Mouse (Mus musculus): ENCODE data around the gene Kcnj9. TPM values are rescaled to one million over a fixed set of nuclear protein-coding genes. Genes with fewer than 3 reads are reported as not detected.

Gene Kcnj9
- polyA plus RNA-seq, 1 experiment from 2014 or later: 0.04 TPM

DNA sequence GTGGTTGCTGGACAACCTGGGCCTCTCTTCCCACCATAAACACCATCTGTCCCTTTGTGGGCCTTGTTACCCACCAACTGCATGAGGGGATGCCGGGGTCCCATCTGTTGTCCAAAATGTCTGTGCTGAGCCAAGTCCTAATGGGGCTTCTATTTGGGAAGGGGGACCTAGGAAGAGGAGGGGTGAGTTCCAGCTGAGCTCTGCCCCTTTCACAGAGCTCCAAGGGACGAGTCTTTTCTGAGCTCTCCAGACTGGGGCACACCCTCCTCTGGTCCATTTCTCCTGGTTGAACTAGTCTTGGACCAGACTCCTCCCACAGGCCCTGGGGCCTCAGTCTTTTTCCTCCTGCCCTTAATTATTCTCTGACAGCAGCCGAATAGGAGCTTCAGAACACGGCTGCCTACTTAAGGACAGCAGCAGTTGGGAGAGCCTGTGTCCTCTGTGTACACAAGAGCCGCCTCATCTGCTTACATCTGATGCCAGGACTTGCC lies 9.2 kb downstream of the Kcnj9 start:
- Histone ChIP-seq H3K27me3 (peaks cover 2% of the 10 kb centered on the region; the same call in 1 of the 2 replicates), H3K9me3 (no peaks in the 10 kb centered on the region), H3K4me2 (no peak overlapping the region), H3K36me3 (peaks cover 22% of the 10 kb centered on the region), H3K9ac (no peak overlapping the region), H3K4me1 (no peaks in the 10 kb centered on the region), H3K27ac (no peak overlapping the region), H3K4me3 (no peak overlapping the region)
- ATAC-seq (ENCODE audit: insufficient number of reproducible peaks, low FRiP score, low TSS enrichment, low read depth): no peak
- 23% methylated on average over 5 of the region's 5 CpGs for WGBS

DNA sequence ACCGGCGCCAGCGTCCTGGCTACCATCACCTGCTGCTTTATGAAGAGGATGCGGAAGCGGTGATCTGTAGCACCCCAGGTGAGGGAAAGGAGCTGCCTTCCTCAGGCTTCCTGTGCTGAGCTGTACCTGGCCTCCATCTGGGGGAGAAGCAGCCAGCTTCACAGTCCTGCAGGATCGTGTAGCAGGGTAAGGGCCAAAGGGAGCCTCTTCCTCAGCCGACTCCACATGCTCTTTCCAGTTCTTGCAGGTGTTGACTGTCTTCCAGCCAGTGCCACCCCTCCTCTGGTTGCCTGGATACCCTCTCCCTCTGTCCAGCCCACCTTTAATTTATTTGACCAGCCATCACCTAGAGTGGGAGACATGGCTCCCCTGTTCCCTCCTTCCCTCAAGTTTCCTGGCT lies 9.8 kb downstream of the Kcnj9 start:
- Histone ChIP-seq H3K27me3 (no peaks in the 10 kb centered on the region), H3K9ac (no peak overlapping the region), H3K4me2 (no peak overlapping the region), H3K27ac (no peak overlapping the region; the same call in 1 of the 2 replicates), H3K4me1 (no peaks in the 10 kb centered on the region), H3K36me3 (peaks cover 22% of the 10 kb centered on the region), H3K4me3 (no peak overlapping the region), H3K9me3 (no peaks in the 10 kb centered on the region)
- WGBS: 74% methylated on average over 7 of the region's 7 CpGs
- no peak for ATAC-seq (ENCODE audit: insufficient number of reproducible peaks, low FRiP score, low TSS enrichment, low read depth)

DNA sequence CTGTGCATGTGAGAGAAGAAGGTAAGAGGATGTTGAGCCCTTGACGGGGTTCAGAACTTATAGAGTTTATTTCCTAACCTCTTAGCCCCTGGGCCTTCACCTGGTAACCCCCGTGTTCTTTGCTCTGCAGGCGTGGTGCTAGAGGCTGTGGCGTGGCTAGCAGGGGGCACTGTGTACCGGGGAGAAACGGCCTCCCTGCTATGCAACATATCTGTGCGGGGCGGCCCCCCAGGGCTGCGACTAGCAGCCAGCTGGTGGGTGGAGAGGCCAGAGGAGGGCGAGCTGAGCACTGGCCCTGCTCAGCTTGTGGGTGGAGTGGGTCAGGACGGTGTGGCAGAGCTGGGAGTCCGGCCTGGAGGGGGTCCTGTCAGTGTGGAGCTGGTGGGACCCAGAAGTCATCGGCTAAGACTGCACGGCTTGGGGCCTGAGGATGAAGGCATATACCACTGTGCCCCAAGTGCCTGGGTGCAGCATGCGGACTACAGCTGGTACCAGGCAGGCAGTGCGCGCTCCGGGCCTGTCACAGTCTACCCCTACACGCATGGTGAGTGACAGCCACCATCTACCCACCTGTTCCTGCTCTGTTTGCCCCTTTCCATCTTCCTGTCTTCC lies 10.6 kb downstream of the Kcnj9 start:
- no peak for ATAC-seq (ENCODE audit: insufficient number of reproducible peaks, low FRiP score, low TSS enrichment, low read depth)
- Histone ChIP-seq H3K4me1 (peaks cover 7% of the 10 kb centered on the region), H3K27me3 (no peaks in the 10 kb centered on the region), H3K27ac (no peak overlapping the region), H3K4me3 (no peak overlapping the region), H3K9me3 (no peaks in the 10 kb centered on the region), H3K4me2 (no peak overlapping the region), H3K36me3 (peaks cover 22% of the 10 kb centered on the region), H3K9ac (no peak overlapping the region)
- 83% methylated on average over 19 of the region's 19 CpGs for WGBS

DNA sequence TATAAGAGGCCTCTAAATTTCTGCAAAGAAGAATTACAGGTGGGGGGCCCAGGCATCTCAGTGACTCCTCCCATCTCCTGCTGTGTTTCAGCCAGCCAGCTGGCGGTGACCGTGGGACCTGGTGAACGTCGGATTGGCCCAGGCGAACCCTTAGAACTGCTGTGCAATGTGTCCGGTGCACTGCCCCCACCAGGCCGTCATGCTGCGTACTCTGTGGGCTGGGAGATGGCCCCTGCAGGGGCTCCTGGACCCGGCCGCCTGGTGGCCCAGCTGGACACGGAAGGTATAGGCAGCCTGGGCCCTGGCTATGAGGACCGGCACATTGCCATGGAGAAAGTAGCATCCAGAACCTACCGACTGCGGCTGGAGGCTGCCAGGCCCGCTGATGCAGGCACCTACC lies 11.2 kb downstream of the Kcnj9 start:
- no peak for ATAC-seq (ENCODE audit: insufficient number of reproducible peaks, low FRiP score, low TSS enrichment, low read depth)
- peaks cover 22% of the 10 kb centered on the region for H3K36me3 ChIP-seq
- H3K27ac ChIP-seq: no peak overlapping the region
- peaks cover 13% of the 10 kb centered on the region for H3K4me1 ChIP-seq
- no peaks in the 10 kb centered on the region for H3K9me3 ChIP-seq
- 73% methylated on average over 15 of the region's 15 CpGs for WGBS
- H3K4me3 ChIP-seq: no peak overlapping the region
- H3K4me2 ChIP-seq: no peak overlapping the region
- H3K27me3 ChIP-seq: no peaks in the 10 kb centered on the region
- H3K9ac ChIP-seq: no peak overlapping the region

DNA sequence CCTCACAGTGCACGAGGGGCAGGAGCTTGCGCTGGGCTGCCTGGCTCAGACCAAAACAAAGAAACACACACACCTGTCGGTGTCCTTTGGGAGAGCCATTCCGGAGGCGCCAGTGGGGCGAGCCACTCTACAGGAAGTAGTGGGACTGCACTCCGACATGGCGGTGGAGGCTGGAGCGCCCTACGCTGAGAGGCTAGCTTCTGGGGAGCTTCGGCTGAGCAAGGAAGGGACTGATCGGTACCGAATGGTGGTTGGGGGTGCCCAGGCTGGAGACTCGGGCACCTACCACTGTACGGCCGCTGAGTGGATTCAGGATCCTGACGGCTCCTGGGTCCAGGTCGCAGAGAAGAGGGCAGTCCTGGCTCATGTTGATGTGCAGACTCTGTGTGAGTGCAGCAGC lies 11.7 kb downstream of the Kcnj9 start:
- 62% methylated on average over 18 of the region's 18 CpGs for WGBS

DNA sequence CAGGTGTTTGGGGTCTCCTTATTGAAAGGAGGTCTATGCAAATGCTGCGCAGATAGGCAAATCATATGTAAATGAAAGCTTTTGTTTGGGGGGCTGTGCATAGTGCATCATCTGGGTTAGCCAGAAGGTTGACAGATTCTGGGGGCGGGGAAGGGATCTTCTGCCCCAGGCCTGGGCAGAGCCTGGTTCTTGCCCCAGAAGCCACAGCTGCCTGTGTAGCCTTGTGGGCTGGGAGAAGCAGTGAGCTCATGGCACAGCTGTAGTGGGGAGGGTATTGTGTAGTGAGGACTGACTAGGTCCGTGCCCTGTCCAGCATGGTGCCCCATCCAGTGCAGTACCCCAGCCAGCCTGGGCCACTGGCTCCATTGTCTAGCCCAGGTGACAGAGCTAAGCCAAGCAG lies 14.2 kb downstream of the Kcnj9 start:
- Histone ChIP-seq H3K4me2 (no peak overlapping the region), H3K9me3 (no peaks in the 10 kb centered on the region), H3K4me1 (peaks cover 31% of the 10 kb centered on the region), H3K36me3 (peaks cover 18% of the 10 kb centered on the region), H3K9ac (no peak overlapping the region), H3K4me3 (no peak overlapping the region), H3K27me3 (no peaks in the 10 kb centered on the region), H3K27ac (no peak overlapping the region)
- no peak for ATAC-seq (ENCODE audit: insufficient number of reproducible peaks, low FRiP score, low TSS enrichment, low read depth)
- WGBS: 79% methylated on average over 3 of the region's 3 CpGs

More for the DNA sequence above, 11.7 kb downstream of the Kcnj9 start:
- Histone ChIP-seq H3K27me3 (no peaks in the 10 kb centered on the region), H3K4me1 (peaks cover 17% of the 10 kb centered on the region), H3K4me2 (no peak overlapping the region), H3K36me3 (peaks cover 22% of the 10 kb centered on the region), H3K27ac (no peak overlapping the region), H3K9ac (no peak overlapping the region), H3K4me3 (no peak overlapping the region), H3K9me3 (no peaks in the 10 kb centered on the region)
- no peak for ATAC-seq (ENCODE audit: insufficient number of reproducible peaks, low FRiP score, low TSS enrichment, low read depth)

DNA sequence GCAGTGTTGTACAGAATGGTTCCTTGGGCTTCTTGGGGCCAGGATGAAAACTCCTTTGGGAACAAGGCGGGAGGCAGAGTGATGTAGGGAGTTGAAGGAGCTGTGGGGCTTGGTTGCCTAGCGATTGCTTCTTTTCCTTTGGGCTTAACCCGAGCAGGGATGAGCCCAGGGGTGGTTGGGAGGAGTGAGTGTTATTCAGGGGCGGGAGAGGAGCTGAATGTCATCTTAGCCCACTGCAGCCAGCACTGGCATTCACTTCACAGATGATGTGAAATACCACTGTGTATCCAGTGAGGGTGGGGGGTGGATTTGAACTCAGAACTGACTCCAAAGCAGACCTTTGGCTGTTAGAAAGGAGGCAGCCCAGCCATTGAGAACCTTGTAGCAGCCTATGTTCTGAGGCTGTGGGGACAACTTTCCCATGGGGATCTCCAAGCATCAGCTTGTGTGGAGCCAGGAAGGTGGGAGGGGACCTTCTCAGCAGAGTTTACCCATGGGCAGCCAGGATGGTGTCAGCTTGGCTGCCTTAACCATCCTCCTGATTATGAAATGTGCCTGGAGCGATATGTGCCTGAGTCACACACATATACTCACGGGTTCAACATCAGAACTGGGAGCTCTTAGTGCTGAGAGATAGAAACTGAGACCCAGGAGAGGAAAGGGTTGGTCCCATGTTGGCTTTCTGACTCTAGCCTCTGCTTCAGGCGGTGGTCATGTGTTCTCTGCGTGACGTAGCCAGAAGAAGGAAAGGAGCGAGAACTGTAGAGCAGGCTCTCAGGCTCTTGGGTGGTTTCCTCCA lies 15.3 kb downstream of the Kcnj9 start:
- Histone ChIP-seq H3K27me3 (no peaks in the 10 kb centered on the region), H3K4me1 (peaks cover 37% of the 10 kb centered on the region), H3K36me3 (peaks cover 18% of the 10 kb centered on the region), H3K4me3 (no peak overlapping the region), H3K9ac (no peak overlapping the region), H3K4me2 (no peak overlapping the region; the same call in 1 of the 2 replicates), H3K27ac (no peak overlapping the region), H3K9me3 (no peaks in the 10 kb centered on the region)
- no peak for ATAC-seq (ENCODE audit: insufficient number of reproducible peaks, low FRiP score, low TSS enrichment, low read depth)
- WGBS: 73% methylated on average over 10 of the region's 10 CpGs

DNA sequence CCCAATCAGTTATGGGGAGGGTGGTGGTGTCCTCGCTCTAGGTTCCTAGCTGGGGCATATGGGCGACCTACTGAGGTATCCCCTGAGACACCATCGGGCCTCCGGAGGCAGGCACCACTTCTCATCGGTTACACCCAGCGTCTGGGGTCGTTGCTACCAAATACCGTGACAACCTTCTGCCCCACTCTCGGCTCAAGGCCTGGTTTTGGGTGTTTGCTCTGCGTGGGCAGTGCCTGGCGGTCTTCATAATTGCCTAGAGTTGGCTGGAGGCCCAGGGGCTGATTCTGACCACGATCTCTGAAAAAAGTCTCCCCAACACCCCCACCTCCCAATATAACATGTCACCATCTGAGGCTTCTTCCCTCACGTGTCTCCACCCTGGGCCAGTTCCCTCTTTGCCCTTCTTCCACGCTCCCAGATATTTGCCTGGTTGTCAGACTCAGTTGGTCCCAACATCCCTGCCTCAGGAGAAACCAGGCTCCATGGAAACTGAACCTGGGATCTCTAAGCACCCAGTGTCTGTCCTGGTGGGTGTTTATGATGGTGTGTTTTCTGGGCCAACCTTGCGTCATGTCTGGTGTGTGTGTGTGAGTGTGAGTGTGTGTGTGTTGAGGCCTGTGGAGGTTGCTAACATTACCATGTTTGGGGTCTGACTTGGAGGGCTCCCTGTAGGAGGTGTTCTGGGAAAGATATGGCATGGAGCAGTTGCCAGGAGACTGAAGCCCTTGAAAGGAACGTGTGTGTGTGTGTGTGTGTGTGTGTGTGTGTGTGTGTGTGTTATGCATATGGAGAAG lies 16.2 kb downstream of the Kcnj9 start:
- Histone ChIP-seq H3K27me3 (no peaks in the 10 kb centered on the region), H3K36me3 (peaks cover 12% of the 10 kb centered on the region), H3K9ac (peak overlapping the region; percentile 68), H3K4me2 (peak overlapping the region; percentile 97), H3K4me1 (peaks cover 41% of the 10 kb centered on the region), H3K4me3 (peak overlapping the region; percentile 69), H3K27ac (no peak overlapping the region), H3K9me3 (no peaks in the 10 kb centered on the region)
- ATAC-seq (ENCODE audit: insufficient number of reproducible peaks, low FRiP score, low TSS enrichment, low read depth): no peak
- 13% methylated on average over 16 of the region's 16 CpGs for WGBS

DNA sequence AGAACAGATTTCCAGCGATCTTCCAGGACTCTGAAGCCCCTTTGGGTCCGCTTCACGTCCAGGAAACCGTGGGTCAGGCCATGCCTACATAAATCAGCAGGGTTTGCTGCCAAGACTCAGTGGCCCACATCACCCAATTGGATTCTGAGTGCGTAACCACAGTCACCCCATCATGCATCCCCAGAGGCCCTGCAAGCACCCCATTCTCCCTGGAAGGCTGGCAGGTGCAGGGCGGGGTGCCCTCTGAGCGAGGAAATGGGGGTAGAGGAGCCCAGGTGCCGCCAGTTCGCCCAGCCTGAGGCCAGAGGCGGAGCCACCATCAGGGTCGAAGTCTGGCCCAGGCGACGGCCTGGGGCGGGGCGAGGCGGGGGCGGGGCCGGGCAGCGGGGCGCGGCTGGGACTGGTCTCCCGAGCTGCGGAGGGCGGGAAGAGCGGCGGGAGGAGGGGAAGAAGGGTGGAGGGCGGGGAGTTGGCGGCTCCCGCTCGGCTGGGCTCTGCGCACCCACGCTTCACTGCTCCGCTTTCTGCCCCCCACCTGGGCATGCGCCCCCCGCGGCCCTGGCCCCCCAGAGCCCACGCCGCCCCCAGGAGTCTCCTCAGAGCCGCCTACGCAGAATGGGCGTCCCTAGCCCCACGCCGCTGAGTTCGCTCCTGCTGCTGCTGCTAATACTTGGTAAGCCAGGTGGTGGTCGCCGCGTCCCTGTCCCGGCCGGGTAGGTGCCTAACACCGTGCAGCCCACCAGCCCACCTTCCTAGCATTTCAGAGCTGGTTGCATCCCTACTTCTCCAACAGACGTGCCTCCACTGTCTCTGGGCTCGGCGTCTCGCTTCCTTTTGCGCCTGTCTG lies 17.0 kb downstream of the Kcnj9 start:
- H3K9me3 ChIP-seq: no peaks in the 10 kb centered on the region
- H3K4me1 ChIP-seq: peaks cover 45% of the 10 kb centered on the region
- no peaks in the 10 kb centered on the region for H3K27me3 ChIP-seq
- H3K4me2 ChIP-seq: peak overlapping the region; percentile 97
- WGBS: under 1% methylated on average over 40 of the region's 55 CpGs
- peak; percentile 70 for ATAC-seq (ENCODE audit: insufficient number of reproducible peaks, low FRiP score, low TSS enrichment, low read depth)
- peak overlapping the region; percentile 95 for H3K27ac ChIP-seq
- 0 out of 2 replicates have a peak, but pooled peaks cover 4% of the 10 kb centered on the region for H3K36me3 ChIP-seq
- peak overlapping the region; percentile 69 for H3K4me3 ChIP-seq
- H3K9ac ChIP-seq: peak overlapping the region; percentile 68

DNA sequence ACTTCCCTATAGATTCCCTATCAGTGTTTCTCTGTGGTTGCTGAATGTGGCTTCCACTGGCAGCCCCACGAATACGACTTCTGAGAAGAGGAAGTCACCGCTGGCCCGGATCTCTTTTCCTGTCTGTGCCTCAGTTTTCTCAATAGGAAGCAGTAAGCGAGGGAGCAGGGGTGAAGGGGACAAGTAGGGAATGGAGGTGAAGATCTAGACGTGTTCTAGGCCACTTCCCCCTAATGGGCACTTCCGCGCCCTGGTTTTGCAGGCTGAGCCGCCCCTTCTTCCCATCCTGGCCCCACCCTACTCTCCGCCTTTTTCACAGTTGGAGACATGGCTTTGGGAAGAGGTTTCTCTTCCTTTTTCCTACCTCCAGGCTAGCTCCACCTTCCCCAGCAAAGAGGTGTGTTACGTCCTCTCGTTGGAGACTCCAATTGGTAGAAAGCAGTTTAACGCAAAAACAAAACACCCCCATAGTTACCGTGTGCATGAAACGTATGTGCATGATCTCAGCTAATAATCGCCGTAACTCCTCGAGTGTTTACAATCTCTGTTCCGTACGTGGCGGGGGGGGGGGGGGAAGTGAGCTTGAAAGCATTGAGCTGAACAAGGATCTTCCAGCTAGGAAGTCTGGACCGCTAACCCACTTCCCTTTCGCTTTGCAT lies 17.7 kb downstream of the Kcnj9 start:
- peak overlapping the region; percentile 97 for H3K4me2 ChIP-seq
- ATAC-seq (ENCODE audit: insufficient number of reproducible peaks, low FRiP score, low TSS enrichment, low read depth): peak; percentile 60
- peak overlapping the region; percentile 69 for H3K4me3 ChIP-seq
- H3K27ac ChIP-seq: peak overlapping the region; percentile 95
- 0 out of 2 replicates have a peak, but pooled peaks cover 4% of the 10 kb centered on the region for H3K36me3 ChIP-seq
- WGBS: 3% methylated on average over 23 of the region's 23 CpGs
- no peaks in the 10 kb centered on the region for H3K9me3 ChIP-seq
- H3K4me1 ChIP-seq: peaks cover 45% of the 10 kb centered on the region
- H3K9ac ChIP-seq: peak overlapping the region; percentile 60; the same call in 1 of the 2 replicates
- H3K27me3 ChIP-seq: no peaks in the 10 kb centered on the region

Measured in limb, embryonic 15.5 days (tissue).